Comparison of ENCODE assay signal across 20 mouse cellular contexts in the genomic region with DNA sequence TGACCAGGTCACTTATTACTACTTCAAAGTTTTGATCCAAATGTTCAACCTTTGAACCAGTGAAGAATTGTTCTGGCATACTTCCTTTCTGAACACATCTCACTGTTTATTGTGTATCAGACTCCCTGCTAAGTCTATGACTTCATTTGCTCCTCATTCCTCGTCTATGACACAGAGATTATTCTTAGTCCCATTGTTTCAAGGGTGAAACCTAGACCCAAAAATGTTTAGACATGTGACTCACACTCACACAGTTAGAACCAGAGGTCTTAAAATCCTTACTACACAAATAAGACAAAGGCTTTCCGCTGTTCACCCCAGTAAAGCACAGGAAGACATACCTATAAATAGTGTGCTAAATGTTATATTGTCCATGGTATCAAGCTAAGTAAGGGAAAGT.
DNase-seq lines count a peak whose midpoint lies in the region; ATAC-seq and TF ChIP-seq lines count a peak whose summit lies in the region.
"Had no signal": no experiment of that assay in that cellular context is flagged by ENCODE, and none has a peak within 500 bp of the region (broad histone marks: within the 10 kb centered on the region; RNA-seq: fewer than 3 reads in every experiment).

No protein-coding gene starts in this region.

- intact Hi-C loops in heart, postnatal 14 days (cut with DNase I) = no loop called here
- intact Hi-C loops in left cerebral cortex, postnatal 14 days (cut with DNase I) = no loop called here

- 42% methylated on average over 2 of the region's 2 CpGs for WGBS in heart, embryonic 12.5 days
- 48% methylated on average over 2 of the region's 2 CpGs for WGBS in lung, postnatal 0 days
- 35% methylated on average over 2 of the region's 2 CpGs for WGBS in lung, adult 2 months
- 53% methylated on average over 2 of the region's 2 CpGs for WGBS in thymus, adult 2 months

- H3K4me1 ChIP-seq in heart, embryonic 12.5 days (replicated peaks) = peaks cover 10% of the 10 kb centered on the region
- H3K4me1 ChIP-seq in lung, postnatal 0 days (ENCODE audit: insufficient read depth, low read depth, low read length) = no peaks in the 10 kb centered on the region
- H3K4me1 ChIP-seq in lung, adult 2 months (ENCODE audit: control insufficient read depth, insufficient read depth, low read length) = no peaks in the 10 kb centered on the region
- H3K4me1 ChIP-seq in thymus, adult 2 months (replicated peaks; ENCODE audit: control insufficient read depth, insufficient read depth, low read length) = peaks cover 5% of the 10 kb centered on the region; the same call in 1 of the 2 replicates
- H3K4me1 ChIP-seq: neural tube, embryonic 12.5 days had no signal

- ATAC-seq in heart, embryonic 12.5 days (ENCODE audit: insufficient number of reproducible peaks, low FRiP score) = no peak
- ATAC-seq in lung, postnatal 0 days = peak; percentile 83
- ATAC-seq: CD4-positive, CD25-positive, alpha-beta regulatory T cell, adult 4 months; forebrain, postnatal 0 days had no signal

- H3K4me2 ChIP-seq in heart, embryonic 12.5 days = no peak overlapping the region
- no peak overlapping the region for H3K4me2 ChIP-seq in lung, postnatal 0 days (replicated peaks; ENCODE audit: low read depth, low read length)
- H3K4me2 ChIP-seq: neural tube, embryonic 12.5 days had no signal

- TF ChIP-seq POLR2A in lung, adult 2 months (IDR thresholded peaks at IDR 0.05; ENCODE audit: borderline replicate concordance, extremely low read depth, low read depth, low read length) = no peak
- TF ChIP-seq POLR2A in thymus, adult 2 months (IDR thresholded peaks at IDR 0.05; ENCODE audit: control insufficient read depth, extremely low read depth, insufficient read depth, low read length, poor library complexity) = no peak

- 0 out of 2 replicates have a peak, but pooled peaks have one; percentile 14 for TF ChIP-seq EP300 in lung, postnatal 0 days (IDR thresholded peaks at IDR 0.05)

- H3K27ac ChIP-seq in heart, embryonic 12.5 days (ENCODE audit: poor library complexity, severe bottlenecking) = peak overlapping the region; percentile 41
- no peak overlapping the region for H3K27ac ChIP-seq in lung, postnatal 0 days (ENCODE audit: low read length)
- no peak overlapping the region for H3K27ac ChIP-seq in thymus, adult 2 months (ENCODE audit: control insufficient read depth, insufficient read depth, low read length)
- H3K27ac ChIP-seq: neural tube, embryonic 12.5 days; stomach, postnatal 0 days had no signal

- H3K9ac ChIP-seq in heart, embryonic 12.5 days = no peak overlapping the region
- no peak overlapping the region for H3K9ac ChIP-seq in lung, postnatal 0 days (replicated peaks; ENCODE audit: low read depth)
- H3K9ac ChIP-seq: forebrain, postnatal 0 days; neural tube, embryonic 12.5 days had no signal

- H3K36me3 ChIP-seq in heart, embryonic 12.5 days = no peaks in the 10 kb centered on the region
- no peaks in the 10 kb centered on the region for H3K36me3 ChIP-seq in lung, postnatal 0 days (ENCODE audit: insufficient read depth, low read length)
- no peaks in the 10 kb centered on the region for H3K36me3 ChIP-seq in thymus, adult 2 months (ENCODE audit: control insufficient read depth, insufficient read depth, low read length)
- H3K36me3 ChIP-seq: G1E; neural tube, embryonic 12.5 days had no signal

- no peak for TF ChIP-seq CTCF in lung, postnatal 0 days (IDR thresholded peaks at IDR 0.05)
- no peak for TF ChIP-seq CTCF in lung, adult 2 months (IDR thresholded peaks at IDR 0.05; ENCODE audit: insufficient read depth, low read length)
- TF ChIP-seq CTCF in thymus, adult 2 months (IDR thresholded peaks at IDR 0.05; ENCODE audit: borderline replicate concordance, control insufficient read depth, extremely low read depth, insufficient read depth, low read length, poor library complexity) = no peak

- H3K9me3 ChIP-seq in heart, embryonic 12.5 days (replicated peaks) = no peaks in the 10 kb centered on the region
- no peaks in the 10 kb centered on the region for H3K9me3 ChIP-seq in lung, postnatal 0 days (ENCODE audit: low read length)
- H3K9me3 ChIP-seq: G1E; neural tube, embryonic 12.5 days had no signal

- H3K27me3 ChIP-seq in heart, embryonic 12.5 days (replicated peaks) = peaks cover 3% of the 10 kb centered on the region; the same call in 1 of the 2 replicates
- H3K27me3 ChIP-seq in lung, postnatal 0 days (replicated peaks; ENCODE audit: insufficient read depth, low read length) = no peaks in the 10 kb centered on the region
- no peaks in the 10 kb centered on the region for H3K27me3 ChIP-seq in thymus, adult 2 months (ENCODE audit: control insufficient read depth, insufficient read depth, low read length)
- H3K27me3 ChIP-seq: neural tube, embryonic 12.5 days had no signal

- no peak for DNase-seq in heart, postnatal 14 days
- DNase-seq in lung, postnatal 0 days (ENCODE audit: low spot score) = peak; percentile 57
- DNase-seq in lung, adult 2 months = no peak
- peak; percentile 22 for DNase-seq in fibroblast of lung, adult 2 months (ENCODE audit: low read depth)
- DNase-seq in left cerebral cortex, postnatal 14 days (ENCODE audit: low spot score in 2 of 2) = no peak
- DNase-seq in thymus, adult 2 months = no peak
- no peak for DNase-seq in ovary, postnatal 14 days (ENCODE audit: low spot score)
- DNase-seq: adrenal gland, postnatal 10 days; cerebellum, adult 2 months; forebrain, postnatal 0 days; kidney, adult 2 months; kidney, postnatal 25 days; layer of hippocampus, adult 9-11 months; right cerebral cortex, postnatal 25 days; thymus, postnatal 14 days had no signal

- no peak overlapping the region for H3K4me3 ChIP-seq in heart, embryonic 12.5 days
- no peak overlapping the region for H3K4me3 ChIP-seq in lung, postnatal 0 days (ENCODE audit: low read depth, low read length)
- no peak overlapping the region for H3K4me3 ChIP-seq in lung, adult 2 months (replicated peaks; ENCODE audit: extremely low read depth, low read depth, low read length)
- H3K4me3 ChIP-seq in thymus, adult 2 months (ENCODE audit: control insufficient read depth, insufficient read depth, low read length) = no peak overlapping the region
- H3K4me3 ChIP-seq: neural tube, embryonic 12.5 days had no signal

Comparison
In these comparisons a context has a peak if more than half of its experiments do, and no peak if none do; other contexts are left out.
1. DNase-seq: peak in lung, postnatal 0 days (single experiment) and fibroblast of lung, adult 2 months (single experiment); none in heart, postnatal 14 days (0 of 2), lung, adult 2 months (single experiment), left cerebral cortex, postnatal 14 days (0 of 2), thymus, adult 2 months (single experiment) and ovary, postnatal 14 days (single experiment).